Mouse (Mus musculus) granulocyte monocyte progenitor cell, adult 5-6 weeks (primary cell): ENCODE measurements at regions not wholly inside any gene's neighbourhood (a gene's known extent, or its start where the extent isn't known, plus 50 kb on each side); places are given as distances from the start of the nearest gene placed in this dataset.
"Not testable (repeated sequence)": the region's sequence is repeated elsewhere in the genome, so short reads cannot be mapped to it uniquely, and the experiment has no call there.

ENCODE experiments used
- ATAC-seq: replicated peaks from 2 replicates; pipeline ENCODE4 v1.8.0; 2016; ENCODE audit warnings: mild to moderate bottlenecking, moderate TSS enrichment, inconsistent platforms; ENCODE audit not compliant: poor library complexity, severe bottlenecking

- ATAC-seq = no peak
Observed at GRCm38 (mm10) chr5:100309807-100310165, 106.2 kb downstream of the Sec31a start.

- ATAC-seq = no peak
Observed at GRCm38 (mm10) chr5:100309071-100309806, 106.8 kb downstream of the Sec31a start.

GRCm38 (mm10) chr5:100304403-100304802 lies 111.6 kb downstream of the Sec31a start:
- ATAC-seq = peak; percentile 43; the same call in 1 of the 2 replicates

- ATAC-seq = no peak
Observed at GRCm38 (mm10) chr5:100302068-100302775, 113.8 kb downstream of the Sec31a start.

- ATAC-seq = no peak
Observed at GRCm38 (mm10) chr5:100299141-100299540, 116.9 kb downstream of the Sec31a start.

GRCm38 (mm10) chr5:100294189-100294588 lies 121.8 kb downstream of the Sec31a start:
- ATAC-seq = no peak

- ATAC-seq = no peak
Observed at GRCm38 (mm10) chr5:100280215-100280614, 120.6 kb upstream of the Tmem150c start.

- no peak for ATAC-seq
Observed at GRCm38 (mm10) chr5:100279474-100279873, 119.9 kb upstream of the Tmem150c start.

GRCm38 (mm10) chr5:100274674-100275073 lies 115.1 kb upstream of the Tmem150c start:
- no peak for ATAC-seq

- ATAC-seq = not testable (repeated sequence)
Observed at GRCm38 (mm10) chr5:100271975-100272374, 112.4 kb upstream of the Tmem150c start.

GRCm38 (mm10) chr5:100270841-100271686 lies 111.5 kb upstream of the Tmem150c start:
- ATAC-seq = no peak

- ATAC-seq = no peak
Observed at GRCm38 (mm10) chr5:100268111-100268878, 108.7 kb upstream of the Tmem150c start.

- ATAC-seq = no peak
Observed at GRCm38 (mm10) chr5:100266671-100267510, 107.3 kb upstream of the Tmem150c start.

GRCm38 (mm10) chr5:100259803-100260693 lies 100.4 kb upstream of the Tmem150c start:
- ATAC-seq = no peak

GRCm38 (mm10) chr5:100258952-100259710 lies 99.5 kb upstream of the Tmem150c start:
- ATAC-seq = no peak

GRCm38 (mm10) chr5:100255276-100255675 lies 95.7 kb upstream of the Tmem150c start:
- ATAC-seq = no peak

- ATAC-seq = no peak
Observed at GRCm38 (mm10) chr5:100252036-100252435, 92.4 kb upstream of the Tmem150c start.

GRCm38 (mm10) chr5:100249757-100250156 lies 90.1 kb upstream of the Tmem150c start:
- peak; percentile 57 for ATAC-seq
